Mouse (Mus musculus) left cerebral cortex, adult 9 months (tissue): ENCODE measurements at regions not wholly inside any gene's neighbourhood (a gene's known extent, or its start where the extent isn't known, plus 50 kb on each side); places are given as distances from the start of the nearest gene placed in this dataset.
"Not testable (repeated sequence)": the region's sequence is repeated elsewhere in the genome, so short reads cannot be mapped to it uniquely, and the experiment has no call there.

Source experiments
- DNase-seq, 2 experiments: peaks; one replicate each; pipeline ENCODE4 v3.0.0; 2022; ENCODE audit warnings: low spot score in 2 of 2

DNA sequence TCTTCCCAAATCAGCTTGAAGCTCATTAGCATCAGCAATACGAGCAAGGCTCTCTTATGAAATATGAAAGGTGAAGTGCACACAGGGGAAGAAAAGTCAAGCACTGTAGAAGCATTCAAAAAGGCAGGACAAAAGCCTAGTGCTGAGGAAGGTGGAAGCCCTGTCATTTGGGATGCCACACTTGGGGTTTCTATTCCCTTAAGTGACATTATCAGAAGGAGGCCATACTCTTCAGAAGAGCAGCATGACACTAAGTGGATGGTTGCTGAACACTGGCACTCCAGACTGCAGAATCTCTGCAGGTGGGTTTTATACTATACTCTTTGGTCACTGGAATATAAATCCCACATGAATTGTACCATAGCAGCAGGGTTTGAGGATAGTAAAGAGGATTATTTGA, 120.4 kb upstream of the Pcsk1 start:
- DNase-seq, result no peak

DNA sequence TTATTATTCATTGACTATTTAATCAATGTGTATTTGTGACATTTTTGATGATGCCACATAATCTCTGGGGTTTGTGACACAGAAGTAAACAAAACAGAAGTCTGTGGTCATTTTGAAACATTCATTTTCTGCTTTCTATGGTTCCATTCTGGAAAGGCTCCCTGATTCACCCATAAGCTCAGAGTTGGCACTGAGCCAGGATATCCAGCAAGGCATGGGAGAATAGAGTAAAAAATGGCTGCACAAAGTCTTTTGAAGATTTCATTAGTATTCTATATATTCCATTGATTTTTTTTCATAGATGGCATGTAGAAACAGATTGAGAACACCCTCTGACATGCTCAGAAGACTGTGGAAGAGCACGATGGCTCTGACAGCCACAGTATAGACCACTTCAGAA, 133.8 kb upstream of the Pcsk1 start:
- DNase-seq, result no peak

DNA sequence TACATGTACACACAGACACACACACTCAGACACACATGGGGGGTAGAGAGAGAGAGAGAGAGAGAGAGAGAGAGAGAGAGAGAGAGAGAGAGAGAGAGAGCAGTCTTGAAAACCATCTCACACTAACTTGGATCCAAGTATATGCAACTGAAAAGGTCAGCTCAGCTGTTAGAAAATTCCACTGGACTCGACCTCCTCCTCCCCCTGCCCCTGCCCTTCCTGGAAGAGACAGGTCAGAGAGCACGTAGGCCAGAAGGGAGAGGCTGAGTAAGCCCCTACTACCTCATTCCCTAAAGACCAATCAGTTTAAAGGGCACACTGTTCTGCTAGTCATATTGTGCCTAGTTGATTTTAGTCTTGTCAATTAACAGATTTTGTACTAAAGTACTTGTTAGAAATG, 105.0 kb upstream of the Cast start:
- not testable (repeated sequence) for DNase-seq

DNA sequence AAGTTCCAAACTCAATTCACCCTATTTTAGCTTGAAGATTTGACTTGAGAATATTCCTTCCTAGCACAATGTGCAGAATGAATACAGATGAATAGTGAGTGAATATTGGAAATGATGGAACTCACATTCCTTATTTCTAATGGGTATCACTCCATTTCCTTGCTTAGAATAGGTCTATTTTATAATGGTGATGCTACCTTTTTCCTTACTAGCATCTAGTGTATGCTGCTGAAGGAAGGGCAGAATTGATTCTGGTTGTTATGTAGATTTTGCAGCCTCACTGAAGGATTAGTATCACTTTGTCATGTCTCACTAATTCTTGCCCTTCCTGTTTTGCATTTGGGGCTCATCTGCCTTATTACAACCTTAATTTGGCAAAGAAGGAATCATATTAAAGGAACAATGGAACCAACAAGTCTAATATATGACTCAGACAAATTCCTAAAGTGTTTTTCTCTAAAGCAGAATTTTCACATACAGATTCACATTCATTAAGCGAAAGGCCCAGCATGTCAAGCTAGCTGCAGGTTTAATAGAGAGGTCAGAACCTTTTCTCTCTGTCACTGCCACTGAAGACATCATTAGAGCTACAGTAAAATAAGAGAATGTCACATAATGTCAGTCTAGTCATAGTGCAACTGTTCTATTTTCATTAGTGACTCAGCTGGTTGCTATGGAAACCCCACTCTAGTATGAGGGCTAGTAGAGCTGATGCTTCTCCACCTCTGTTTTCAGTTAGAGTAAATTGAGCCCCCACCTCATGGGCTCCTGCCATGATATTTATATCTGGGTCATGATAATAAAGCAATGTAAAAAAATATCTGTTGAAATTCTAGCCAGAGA, 94.8 kb upstream of the Cast start:
- DNase-seq, result peak; percentile 5 to 39

DNA sequence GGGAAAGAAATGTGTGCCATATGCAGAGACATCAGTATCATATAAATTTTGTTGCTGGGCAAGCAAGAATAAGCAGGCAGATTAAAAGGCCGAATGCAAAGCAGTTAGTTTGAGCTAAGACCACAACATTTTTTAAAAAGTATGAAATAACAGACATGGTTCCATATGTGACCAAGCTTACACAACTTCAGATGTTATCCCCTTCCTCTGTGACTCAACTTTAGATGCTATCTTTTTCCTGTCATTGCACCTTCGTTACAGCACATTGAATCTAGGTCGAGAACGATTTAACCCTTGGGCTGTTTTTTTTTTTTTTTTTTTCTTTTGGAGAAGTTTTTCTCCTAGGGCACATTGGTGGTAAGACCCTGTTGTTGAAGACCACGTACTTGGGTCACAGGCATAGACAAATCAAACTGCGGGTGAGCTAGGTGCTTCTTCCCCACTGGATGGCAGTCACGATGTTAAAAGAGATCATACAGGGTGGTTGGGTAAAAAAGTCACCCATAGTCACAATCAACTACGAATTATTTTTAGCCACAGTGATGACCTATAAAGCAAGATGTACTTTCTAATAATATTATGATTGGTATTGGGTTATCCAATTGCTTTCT, 81.4 kb upstream of the Cast start:
- no peak for DNase-seq

DNA sequence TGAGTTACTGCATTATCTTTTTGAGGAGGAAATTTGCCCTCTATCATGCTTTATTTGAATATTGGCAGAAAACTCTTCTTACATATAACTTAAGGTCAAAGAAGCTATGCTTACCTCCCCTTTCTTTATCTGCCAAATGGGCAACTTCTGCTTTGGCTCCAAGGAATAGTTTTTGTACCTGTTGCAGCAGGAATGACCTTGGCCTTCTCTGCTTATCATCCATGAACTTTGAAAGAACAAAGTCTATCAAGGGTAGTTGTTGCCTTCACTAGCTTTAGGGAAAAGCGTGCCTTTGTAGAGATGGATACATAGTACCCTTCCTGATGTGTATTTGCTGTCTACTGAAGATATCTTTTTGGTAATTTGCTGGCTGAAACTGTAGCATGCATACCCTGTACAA, 59.1 kb upstream of the Cast start:
- DNase-seq, result no peak

DNA sequence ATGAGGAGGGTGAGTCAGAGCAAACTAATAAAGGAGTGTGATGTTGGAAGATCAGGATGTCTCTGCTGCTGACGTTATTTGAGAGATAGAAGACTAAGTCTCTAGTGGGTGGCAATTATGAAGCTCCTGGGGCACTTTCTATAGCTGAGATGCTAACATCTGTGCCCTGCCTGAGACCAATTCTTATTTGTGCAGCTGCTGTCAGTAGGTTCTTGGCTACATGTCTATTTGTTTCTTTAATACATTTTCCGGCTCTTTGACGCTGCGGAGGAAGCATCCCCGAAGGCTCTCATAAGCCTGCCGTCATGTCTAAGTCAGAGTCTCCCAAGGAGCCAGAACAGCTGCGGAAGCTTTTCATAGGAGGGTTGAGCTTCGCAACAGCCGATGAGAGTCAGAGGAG, 55.4 kb upstream of the Cast start:
- no peak for DNase-seq

DNA sequence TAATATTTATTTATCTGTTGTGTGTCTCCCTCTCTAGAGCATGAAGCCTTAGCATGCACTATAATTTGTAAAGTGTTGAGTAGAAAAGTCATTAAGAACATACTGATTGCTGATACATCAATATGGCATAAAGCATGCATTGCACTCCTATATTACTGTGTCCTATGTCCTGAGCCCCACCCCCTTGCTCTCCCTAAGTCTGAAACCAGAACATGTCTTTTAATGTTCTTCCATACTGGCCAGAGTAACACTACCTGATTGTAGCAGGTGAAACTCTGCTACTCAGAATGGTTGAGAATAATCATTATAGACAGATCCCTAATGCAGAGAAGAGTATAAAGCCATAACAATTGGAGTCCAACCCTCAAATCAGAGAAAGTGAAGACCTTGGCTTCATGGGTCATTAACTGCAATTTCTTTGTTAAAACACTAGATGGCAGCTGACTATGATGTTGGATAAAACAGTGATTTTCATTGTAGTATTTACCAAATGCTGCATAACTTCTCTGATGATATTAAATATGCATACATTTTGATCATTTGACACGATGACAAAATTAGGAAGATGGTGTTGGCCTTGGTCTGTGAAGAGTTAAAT, 52.9 kb upstream of the Cast start:
- no peak for DNase-seq
